7 mouse cellular contexts compared by ENCODE assay signal in genomic region chr1:156521796-156522517, GRCm38 (mm10). TPM values are rescaled to one million over a fixed set of nuclear protein-coding genes. Genes with fewer than 3 reads are reported as not detected.
DNase-seq lines count a peak whose midpoint lies in the region; TF ChIP-seq lines count a peak whose summit lies in the region.

No protein-coding gene starts in this region.

- peak overlapping the region; percentile 18 to 30 for H3K4me3 ChIP-seq in MEL (ENCODE audit: control insufficient read depth in 1 of 2, insufficient read depth in 1 of 2, low read depth in 2 of 2, low read length in 2 of 2)
- H3K4me3 ChIP-seq in left cerebral cortex, adult 2 months = no peak overlapping the region

- TF ChIP-seq CTCF in MEL (IDR thresholded peaks at IDR 0.05 in 2 of 3, conservative IDR thresholded peaks at IDR 0.05 in 1 of 3; ENCODE audit: control insufficient read depth in 1 of 3, insufficient read depth in 1 of 3, low read depth in 2 of 3, low read length in 3 of 3, poor library complexity in 1 of 3, severe bottlenecking in 1 of 3) = no peak
- no peak for TF ChIP-seq CTCF in left cerebral cortex, adult 2 months (IDR thresholded peaks at IDR 0.05)

- no peaks in the 10 kb centered on the region for H3K9me3 ChIP-seq in MEL (replicated peaks; ENCODE audit: insufficient read depth, low read length)

- H3K36me3 ChIP-seq in MEL (ENCODE audit: control insufficient read depth in 1 of 2, insufficient read depth in 2 of 2, low read length in 2 of 2) = peaks cover 0 to 4% of the 10 kb centered on the region in 2 experiments; a peak in 1 of 4 replicates

- H3K4me1 ChIP-seq in MEL (ENCODE audit: control insufficient read depth in 1 of 2, insufficient read depth in 2 of 2, low read length in 2 of 2) = peaks cover 0 to 5% of the 10 kb centered on the region in 2 experiments; a peak in 1 of 4 replicates

- no peak for TF ChIP-seq EP300 in MEL (IDR thresholded peaks at IDR 0.05; ENCODE audit: low read depth in 1 of 2, low read length in 2 of 2)

- peak; percentile 65 for DNase-seq in MEL (ENCODE audit: low read depth, low spot score)
- DNase-seq in adrenal gland, adult 8-10 months = peak; percentile 41
- DNase-seq in kidney, adult 18-20 months = peak; percentile 65
- DNase-seq in lung, postnatal 4 days = peak; percentile 57 to 66
- DNase-seq in layer of hippocampus, adult 8-10 months (ENCODE audit: low spot score in 2 of 2) = no peak
- DNase-seq in heart, postnatal 25 days (ENCODE audit: low spot score) = no peak
- no peak for DNase-seq in left cerebral cortex, adult 2 months (ENCODE audit: extremely low spot score in 1 of 2, low spot score in 2 of 2)

- intact Hi-C loops in heart, postnatal 25 days (cut with DNase I) = no loop called here
- intact Hi-C loops in left cerebral cortex, adult 2 months (cut with DNase I) = no loop called here

- peak overlapping the region; percentile 7; the same call in 1 of the 2 replicates for H3K9ac ChIP-seq in MEL (ENCODE audit: control insufficient read depth, low read depth, low read length, poor library complexity, severe bottlenecking)

- H3K27me3 ChIP-seq in MEL (ENCODE audit: control insufficient read depth in 1 of 2, insufficient read depth in 2 of 2, low read length in 2 of 2) = no peaks in the 10 kb centered on the region

- no peaks in the 10 kb centered on the region for H3K79me2 ChIP-seq in MEL (ENCODE audit: control insufficient read depth, insufficient read depth, low read length, poor library complexity)

- TF ChIP-seq POLR2A in MEL (IDR thresholded peaks at IDR 0.05; ENCODE audit: control insufficient read depth in 1 of 2, insufficient read depth in 1 of 2, low read depth in 1 of 2, low read length in 2 of 2, poor library complexity in 1 of 2) = no peak

- H3K27ac ChIP-seq in MEL (ENCODE audit: control insufficient read depth, low read depth, low read length) = no peak overlapping the region
- H3K27ac ChIP-seq in left cerebral cortex, adult 2 months = no peak overlapping the region

- TF ChIP-seq RAD21 in MEL (IDR thresholded peaks at IDR 0.05; ENCODE audit: low read depth, low read length) = no peak

TF ChIP-seq in MEL, 35 proteins besides CTCF, POLR2A, EP300 and RAD21:
- TF ChIP-seq POLR2AphosphoS5 (IDR thresholded peaks at IDR 0.05; ENCODE audit: borderline replicate concordance, low read depth, low read length) (no peak), ZKSCAN1 (IDR thresholded peaks at IDR 0.05; ENCODE audit: low read depth, low read length) (no peak), CHD2 (IDR thresholded peaks at IDR 0.05; ENCODE audit: low read length) (no peak), GATA1 (IDR thresholded peaks at IDR 0.05; ENCODE audit: low read depth, low read length) (no peak), KAT2A (conservative IDR thresholded peaks at IDR 0.05; ENCODE audit: low read depth, low read length) (no peak), ETS1 (IDR thresholded peaks at IDR 0.05; ENCODE audit: low read depth, low read length) (no peak), USF1 (IDR thresholded peaks at IDR 0.05; ENCODE audit: low read depth, low read length) (peak; percentile 76), ZNF384 (IDR thresholded peaks at IDR 0.05; ENCODE audit: low read depth, low read length) (no peak), TCF12 (IDR thresholded peaks at IDR 0.05; ENCODE audit: low read depth, low read length) (no peak), ELF1 (IDR thresholded peaks at IDR 0.05; ENCODE audit: low read depth, low read length) (no peak), MAX (IDR thresholded peaks at IDR 0.05; ENCODE audit: low read length) (0 out of 2 replicates have a peak, but pooled peaks have one; percentile 27), TBP (IDR thresholded peaks at IDR 0.05; ENCODE audit: low read depth, low read length) (no peak), USF2 (IDR thresholded peaks at IDR 0.05; ENCODE audit: borderline replicate concordance in 1 of 2, insufficient read depth in 1 of 2, low read depth in 1 of 2, low read length in 2 of 2) (0 out of 4 replicates have a peak, but pooled peaks of 1 of the 2 experiments have one; percentile 24), BHLHE40 (IDR thresholded peaks at IDR 0.05; ENCODE audit: borderline replicate concordance, low read depth, low read length) (peak; percentile 75; the same call in 1 of the 2 replicates)

RNA-seq across cellular contexts. Expression of gene Gm10031, which starts 1.9 kb away (rescaled TPM):
- total RNA-seq in MEL (2012; rRNA removed) = 12.5 and 15.8 TPM in 2 replicates
- polyA plus RNA-seq in MEL (2012; ENCODE audit: insufficient read depth in 1 of 2, insufficient read length in 2 of 2, low read depth in 1 of 2, low replicate concordance in 2 of 2, missing spikeins in 1 of 2) = 10 to 100 TPM in 1 of 2 experiments, not detected in 1; 10.6 TPM
- 10 to 100 TPM; 28.0 to 44.6 (median 34.7) TPM for total RNA-seq in adrenal gland, adult 8-10 months (2022)
- total RNA-seq in layer of hippocampus, adult 8-10 months (2022) = 10 to 100 TPM; 39.0 to 49.4 (median 43.5) TPM
- total RNA-seq in heart, postnatal 25 days (2021) = 10 to 100 TPM; 47.4 to 53.4 TPM
- total RNA-seq in left cerebral cortex, adult 2 months (2021) = 10 to 100 TPM; 43.3 to 44.5 TPM

RNA-seq across cellular contexts. Expression of gene Abl2, which starts 36.6 kb away (rescaled TPM):
- 13.8 and 16.0 TPM in 2 replicates for total RNA-seq in MEL (2012; rRNA removed)
- 10 to 100 TPM in 1 of 2 experiments, not detected in 1; 17.5 TPM for polyA plus RNA-seq in MEL (2012; ENCODE audit: insufficient read depth in 1 of 2, insufficient read length in 2 of 2, low read depth in 1 of 2, low replicate concordance in 2 of 2, missing spikeins in 1 of 2)
- total RNA-seq in adrenal gland, adult 8-10 months (2022) = 10 to 100 TPM; 22.1 to 35.7 (median 29.2) TPM
- 10 to 100 TPM; 76.6 to 82.4 (median 79.9) TPM for total RNA-seq in layer of hippocampus, adult 8-10 months (2022)
- total RNA-seq in heart, postnatal 25 days (2021) = 10 to 100 TPM; 19.7 to 23.5 TPM
- total RNA-seq in left cerebral cortex, adult 2 months (2021) = 10 to 100 TPM; 63.5 to 73.9 TPM

RNA-seq across cellular contexts. Expression of gene Soat1, which starts 47.8 kb away (rescaled TPM):
- total RNA-seq in MEL (2012; rRNA removed) = 2.7 and 7.7 TPM in 2 replicates
- polyA plus RNA-seq in MEL (2012; ENCODE audit: insufficient read depth in 1 of 2, insufficient read length in 2 of 2, low read depth in 1 of 2, low replicate concordance in 2 of 2, missing spikeins in 1 of 2) = 10 to 100 TPM in 1 of 2 experiments, not detected in 1; 10.5 TPM
- total RNA-seq in adrenal gland, adult 8-10 months (2022) = 1,000 to 10,000 TPM; 1,258 to 1,560 (median 1,464) TPM
- total RNA-seq in layer of hippocampus, adult 8-10 months (2022) = 10 to 100 TPM; 55.0 to 67.6 (median 59.7) TPM
- 10 to 100 TPM in 1 of 2 experiments, 1 to 10 TPM in 1; 7.1 to 11.7 TPM for total RNA-seq in heart, postnatal 25 days (2021)
- total RNA-seq in left cerebral cortex, adult 2 months (2021) = 10 to 100 TPM; 40.8 to 48.5 TPM

Comparison
In these comparisons a context has a peak if more than half of its experiments do, and no peak if none do; other contexts are left out.
1. DNase-seq: peak in MEL (single experiment), adrenal gland, adult 8-10 months (single experiment), kidney, adult 18-20 months (single experiment) and lung, postnatal 4 days (2 of 2); none in layer of hippocampus, adult 8-10 months (0 of 2), heart, postnatal 25 days (single experiment) and left cerebral cortex, adult 2 months (0 of 2).
2. RNA of gene Soat1, which starts 47.8 kb away (total RNA-seq): 1,258 to 1,560 TPM in adrenal gland, adult 8-10 months; 55.0 to 67.6 TPM in layer of hippocampus, adult 8-10 months, 40.8 to 48.5 TPM in left cerebral cortex, adult 2 months, 7.1 to 11.7 TPM in heart, postnatal 25 days and 2.7 to 7.7 TPM in MEL; every median in the first group is over 10 times any median in the second.